Mouse (Mus musculus): ENCODE data around the gene Med24.

The Med24 gene

GRCm38 (mm10) chr11:98729119-98729588 is at the start of gene Med24:
Gene Med24, minus strand, starts transcription at chr11:98729435.
- DNase-seq, result peak; percentile 66 to 82

GRCm38 (mm10) chr11:98777888-98778287 is 48.7 kb upstream of the Med24 start:
- no peak for DNase-seq

- DNase-seq, result no peak
Measured at GRCm38 (mm10) chr11:98776843-98777590, 47.8 kb upstream of the Med24 start.

GRCm38 (mm10) chr11:98776052-98776764 is 47.0 kb upstream of the Med24 start:
- DNase-seq, result no peak

- DNase-seq, result peak; percentile 86 to 92
Measured at GRCm38 (mm10) chr11:98775348-98776051, 46.3 kb upstream of the Med24 start.

GRCm38 (mm10) chr11:98774582-98775347 is 45.5 kb upstream of the Med24 start, which contains the start of gene Nr1d1:
Gene Nr1d1, minus strand, starts transcription at chr11:98775333.
- DNase-seq, result no peak

- peak; percentile 98 to 99 for DNase-seq
Measured at GRCm38 (mm10) chr11:98773635-98774295, 44.5 kb upstream of the Med24 start.

- DNase-seq, result no peak
Measured at GRCm38 (mm10) chr11:98772667-98773171, 43.5 kb upstream of the Med24 start.

GRCm38 (mm10) chr11:98771844-98772525 is 42.8 kb upstream of the Med24 start:
- no peak for DNase-seq

- no peak for DNase-seq
Measured at GRCm38 (mm10) chr11:98771131-98771530, 41.9 kb upstream of the Med24 start.

- no peak for DNase-seq
Measured at GRCm38 (mm10) chr11:98770096-98770975, 41.1 kb upstream of the Med24 start.

- DNase-seq, result no peak
Measured at GRCm38 (mm10) chr11:98769007-98769954, 40.0 kb upstream of the Med24 start.

- no peak for DNase-seq
Measured at GRCm38 (mm10) chr11:98768127-98769006, 39.1 kb upstream of the Med24 start.

GRCm38 (mm10) chr11:98767713-98768112 is 38.5 kb upstream of the Med24 start:
- DNase-seq, result no peak

- no peak for DNase-seq
Measured at GRCm38 (mm10) chr11:98767276-98767675, 38.0 kb upstream of the Med24 start.

- no peak for DNase-seq
Measured at GRCm38 (mm10) chr11:98766816-98767215, 37.6 kb upstream of the Med24 start.

- DNase-seq, result no peak
Measured at GRCm38 (mm10) chr11:98766346-98766745, 37.1 kb upstream of the Med24 start.
